Mouse (Mus musculus): ENCODE measurements around the gene Thumpd3. TPM values are rescaled to one million over a fixed set of nuclear protein-coding genes. Genes with fewer than 3 reads are reported as not detected.

The Thumpd3 gene
- polyA plus RNA-seq, 1 experiment from 2014 or later: 43.7 TPM

DNA sequence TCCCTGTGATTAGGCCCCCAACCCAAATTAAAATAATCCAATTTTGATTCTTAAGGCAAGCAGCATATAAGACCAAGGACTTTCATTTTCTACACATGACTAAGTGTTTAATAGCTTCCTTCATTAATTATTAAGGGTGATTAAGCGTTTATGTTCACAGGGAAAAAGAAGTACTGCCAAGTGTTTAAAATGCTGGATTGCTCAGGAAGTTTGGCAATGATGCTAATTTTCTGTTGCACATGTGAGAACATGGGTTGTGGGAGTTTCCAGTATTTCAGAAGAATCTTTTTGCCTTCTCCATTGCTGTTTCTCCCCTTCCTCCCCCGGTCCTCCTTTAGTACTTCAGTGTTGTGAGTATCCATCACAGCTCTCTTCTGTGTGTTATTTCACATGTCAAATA is 12.8 kb upstream of the Thumpd3 start:
- no peaks in the 10 kb centered on the region for H3K27me3 ChIP-seq (ENCODE audit: control insufficient read depth, insufficient read depth, low read depth, low read length)
- 76% methylated on average over 2 of the region's 2 CpGs for WGBS
- H3K9me3 ChIP-seq (ENCODE audit: control insufficient read depth, low read length): no peaks in the 10 kb centered on the region
- ATAC-seq (ENCODE audit: low read depth): no peak
- H3K4me2 ChIP-seq (ENCODE audit: low read depth, low read length): no peak overlapping the region
- H3K4me3 ChIP-seq (ENCODE audit: low read length): no peak overlapping the region
- peaks cover under 1% of the 10 kb centered on the region; the same call in 1 of the 2 replicates for H3K4me1 ChIP-seq (replicated peaks; ENCODE audit: control insufficient read depth, insufficient read depth, low read length)
- H3K27ac ChIP-seq (ENCODE audit: low read length): no peak overlapping the region
- no peaks in the 10 kb centered on the region for H3K36me3 ChIP-seq (ENCODE audit: control insufficient read depth, insufficient read depth, low read length)
- no peak overlapping the region for H3K9ac ChIP-seq (ENCODE audit: low read length)

GRCm38 (mm10) chr6:113034466-113034865 is 11.6 kb upstream of the Thumpd3 start:
- H3K9me3 ChIP-seq (ENCODE audit: control insufficient read depth, low read length): no peaks in the 10 kb centered on the region
- WGBS: 80% methylated on average over 6 of the region's 6 CpGs

GRCm38 (mm10) chr6:113036463-113037175 is 9.4 kb upstream of the Thumpd3 start:
- no peak overlapping the region for H3K27ac ChIP-seq (ENCODE audit: low read length)
- no peak overlapping the region for H3K4me3 ChIP-seq (ENCODE audit: low read length)
- peaks cover 5% of the 10 kb centered on the region for H3K4me1 ChIP-seq (replicated peaks; ENCODE audit: control insufficient read depth, insufficient read depth, low read length)
- no peaks in the 10 kb centered on the region for H3K9me3 ChIP-seq (ENCODE audit: control insufficient read depth, low read length)
- WGBS: 58% methylated on average over 4 of the region's 4 CpGs
- no peaks in the 10 kb centered on the region for H3K36me3 ChIP-seq (ENCODE audit: control insufficient read depth, insufficient read depth, low read length)
- H3K27me3 ChIP-seq (ENCODE audit: control insufficient read depth, insufficient read depth, low read depth, low read length): no peaks in the 10 kb centered on the region
- no peak overlapping the region for H3K9ac ChIP-seq (ENCODE audit: low read length)
- no peak overlapping the region for H3K4me2 ChIP-seq (ENCODE audit: low read depth, low read length)
- no peak for ATAC-seq (ENCODE audit: low read depth)

More at GRCm38 (mm10) chr6:113034466-113034865, 11.6 kb upstream of the Thumpd3 start:
- Histone ChIP-seq H3K36me3 (ENCODE audit: control insufficient read depth, insufficient read depth, low read length) (no peaks in the 10 kb centered on the region), H3K4me1 (replicated peaks; ENCODE audit: control insufficient read depth, insufficient read depth, low read length) (peaks cover 5% of the 10 kb centered on the region), H3K9ac (ENCODE audit: low read length) (no peak overlapping the region), H3K4me3 (ENCODE audit: low read length) (no peak overlapping the region), H3K27ac (ENCODE audit: low read length) (no peak overlapping the region), H3K27me3 (ENCODE audit: control insufficient read depth, insufficient read depth, low read depth, low read length) (no peaks in the 10 kb centered on the region), H3K4me2 (ENCODE audit: low read depth, low read length) (no peak overlapping the region)
- ATAC-seq (ENCODE audit: low read depth): no peak

DNA sequence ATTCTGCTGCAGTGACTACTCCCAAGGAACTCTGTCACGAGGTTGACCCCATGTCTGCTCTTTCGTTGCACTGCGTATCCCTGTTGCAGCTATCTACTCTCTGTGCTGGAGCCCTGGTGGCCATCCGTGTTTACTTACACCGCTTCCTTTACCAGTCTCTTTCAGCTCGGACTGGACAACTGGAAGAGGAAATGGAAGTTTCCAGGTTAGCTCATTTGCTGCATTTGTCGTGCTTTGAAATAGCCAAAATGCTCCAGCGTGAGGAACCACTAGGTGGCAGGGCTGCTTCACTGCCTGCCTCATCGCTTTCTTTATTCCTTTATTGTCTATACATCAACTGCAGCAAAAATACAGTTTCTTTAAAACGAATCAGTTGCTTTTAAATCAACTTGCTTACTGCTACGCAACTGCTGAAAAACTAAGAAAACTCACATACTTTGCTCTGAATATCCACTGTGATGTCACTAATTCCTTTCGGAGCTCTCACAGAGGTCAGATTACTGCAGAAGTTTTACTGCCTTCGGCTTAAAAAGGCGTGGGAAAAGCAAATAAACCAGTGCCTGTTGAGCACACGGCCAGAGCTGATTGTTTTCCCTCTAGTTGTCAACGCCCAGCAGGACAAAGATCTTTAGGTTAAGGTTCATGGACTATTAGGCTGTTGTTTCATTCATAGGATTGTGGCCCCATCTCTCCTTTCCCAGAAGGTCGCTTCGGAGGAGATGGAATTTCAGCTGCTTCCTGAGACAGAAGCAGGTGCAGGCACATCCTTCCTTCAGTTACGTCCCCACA is 7.9 kb upstream of the Thumpd3 start:
- Histone ChIP-seq H3K9ac (ENCODE audit: low read length) (peak overlapping the region; percentile 58), H3K4me2 (ENCODE audit: low read depth, low read length) (peak overlapping the region; percentile 61), H3K9me3 (ENCODE audit: control insufficient read depth, low read length) (no peaks in the 10 kb centered on the region), H3K27me3 (ENCODE audit: control insufficient read depth, insufficient read depth, low read depth, low read length) (no peaks in the 10 kb centered on the region), H3K4me3 (ENCODE audit: low read length) (peak overlapping the region; percentile 40), H3K36me3 (ENCODE audit: control insufficient read depth, insufficient read depth, low read length) (no peaks in the 10 kb centered on the region), H3K4me1 (replicated peaks; ENCODE audit: control insufficient read depth, insufficient read depth, low read length) (peaks cover 5% of the 10 kb centered on the region), H3K27ac (ENCODE audit: low read length) (peak overlapping the region; percentile 39)
- peak; percentile 69 for ATAC-seq (ENCODE audit: low read depth)
- 6% methylated on average over 19 of the region's 19 CpGs for WGBS

DNA sequence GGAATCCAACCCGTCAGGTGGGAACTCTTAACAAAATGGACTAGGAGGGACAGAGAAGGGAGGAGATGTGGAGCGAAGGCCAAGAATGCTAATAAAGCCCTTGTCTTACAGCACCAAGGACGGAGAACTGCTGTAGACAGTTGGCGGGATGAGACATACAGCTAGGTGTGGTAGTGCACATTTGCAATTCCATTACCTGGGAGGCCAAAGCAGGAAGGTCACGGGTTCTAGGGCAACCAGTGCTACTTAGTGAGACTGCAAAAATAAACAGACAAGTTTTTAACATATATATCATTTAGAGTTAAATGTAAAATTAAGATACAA is 7.3 kb upstream of the Thumpd3 start:
- peak overlapping the region; percentile 40 for H3K4me3 ChIP-seq (ENCODE audit: low read length)
- 29% methylated on average over 5 of the region's 5 CpGs for WGBS
- ATAC-seq (ENCODE audit: low read depth): no peak; the same call in 1 of the 2 replicates
- no peaks in the 10 kb centered on the region for H3K36me3 ChIP-seq (ENCODE audit: control insufficient read depth, insufficient read depth, low read length)
- H3K27ac ChIP-seq (ENCODE audit: low read length): peak overlapping the region; percentile 39
- H3K9me3 ChIP-seq (ENCODE audit: control insufficient read depth, low read length): no peaks in the 10 kb centered on the region
- peaks cover 5% of the 10 kb centered on the region for H3K4me1 ChIP-seq (replicated peaks; ENCODE audit: control insufficient read depth, insufficient read depth, low read length)
- H3K9ac ChIP-seq (ENCODE audit: low read length): peak overlapping the region; percentile 58
- peak overlapping the region; percentile 61 for H3K4me2 ChIP-seq (ENCODE audit: low read depth, low read length)
- no peaks in the 10 kb centered on the region for H3K27me3 ChIP-seq (ENCODE audit: control insufficient read depth, insufficient read depth, low read depth, low read length)

DNA sequence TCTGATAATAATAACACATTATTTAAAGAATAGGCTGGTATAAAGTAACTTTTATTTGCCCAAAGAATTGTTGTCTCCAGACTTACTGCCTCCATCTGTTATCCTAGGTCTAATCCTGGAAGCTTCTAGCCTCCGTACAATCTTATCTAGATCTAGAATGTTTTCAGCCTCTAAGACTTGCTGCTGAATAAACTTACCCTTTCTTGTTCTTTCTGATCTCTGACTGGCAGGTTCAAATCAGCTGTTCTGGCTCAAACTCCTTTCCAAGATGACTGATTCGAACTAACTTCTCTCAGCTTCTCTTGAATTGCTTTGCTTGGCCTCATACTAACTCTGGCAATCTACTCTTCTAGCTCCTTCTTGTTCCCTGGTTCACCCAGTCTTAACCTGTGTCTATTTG is 5.7 kb upstream of the Thumpd3 start:
- H3K36me3 ChIP-seq (ENCODE audit: control insufficient read depth, insufficient read depth, low read length): no peaks in the 10 kb centered on the region
- WGBS: 70% methylated on average over 2 of the region's 2 CpGs
- H3K4me3 ChIP-seq (ENCODE audit: low read length): no peak overlapping the region
- no peak overlapping the region for H3K4me2 ChIP-seq (ENCODE audit: low read depth, low read length)
- H3K9ac ChIP-seq (ENCODE audit: low read length): no peak overlapping the region
- no peak overlapping the region for H3K27ac ChIP-seq (ENCODE audit: low read length)
- no peak for ATAC-seq (ENCODE audit: low read depth)
- no peaks in the 10 kb centered on the region for H3K27me3 ChIP-seq (ENCODE audit: control insufficient read depth, insufficient read depth, low read depth, low read length)
- H3K9me3 ChIP-seq (ENCODE audit: control insufficient read depth, low read length): no peaks in the 10 kb centered on the region
- peaks cover 9% of the 10 kb centered on the region for H3K4me1 ChIP-seq (replicated peaks; ENCODE audit: control insufficient read depth, insufficient read depth, low read length)

DNA sequence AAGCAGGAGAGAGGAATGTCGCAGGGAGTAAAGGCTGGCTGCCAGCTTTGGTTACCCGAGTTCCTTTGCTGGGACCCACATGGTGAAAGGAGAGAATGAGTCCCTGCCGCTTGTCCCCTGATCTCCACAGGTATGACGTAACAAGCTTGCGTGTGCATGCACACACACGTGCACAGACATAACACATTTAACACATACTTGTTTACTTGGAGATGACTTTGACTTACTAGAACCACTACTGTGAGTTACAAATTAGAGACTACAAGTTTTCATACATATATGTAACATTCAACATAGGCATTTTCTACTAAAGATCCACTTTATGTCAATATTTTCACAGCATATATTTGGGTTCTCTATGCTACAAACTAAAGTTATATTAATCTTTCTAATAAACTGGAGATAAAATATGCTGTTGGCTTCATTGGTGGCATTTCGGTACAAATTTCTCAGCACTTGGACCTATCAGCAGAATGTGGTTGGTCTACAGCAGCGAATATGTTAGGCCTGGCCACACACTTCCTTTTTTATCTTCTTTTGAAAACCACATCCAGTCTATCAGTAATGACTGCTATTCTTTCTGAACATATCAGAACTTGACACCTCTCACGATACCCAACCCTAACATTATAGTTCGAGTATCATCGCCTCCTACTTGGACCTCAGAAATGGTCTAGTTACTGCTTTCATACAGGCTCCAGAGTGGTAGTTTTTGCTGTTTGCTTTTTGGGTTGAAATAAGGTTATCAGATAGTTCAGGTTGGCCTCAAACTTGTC is 4.6 kb upstream of the Thumpd3 start:
- H3K4me1 ChIP-seq (replicated peaks; ENCODE audit: control insufficient read depth, insufficient read depth, low read length): peaks cover 11% of the 10 kb centered on the region
- H3K9me3 ChIP-seq (ENCODE audit: control insufficient read depth, low read length): no peaks in the 10 kb centered on the region
- no peak overlapping the region for H3K9ac ChIP-seq (ENCODE audit: low read length)
- WGBS: 78% methylated on average over 11 of the region's 11 CpGs
- no peak overlapping the region for H3K27ac ChIP-seq (ENCODE audit: low read length)
- H3K4me3 ChIP-seq (ENCODE audit: low read length): no peak overlapping the region
- H3K36me3 ChIP-seq (ENCODE audit: control insufficient read depth, insufficient read depth, low read length): no peaks in the 10 kb centered on the region
- ATAC-seq (ENCODE audit: low read depth): no peak
- H3K4me2 ChIP-seq (ENCODE audit: low read depth, low read length): no peak overlapping the region
- no peaks in the 10 kb centered on the region for H3K27me3 ChIP-seq (ENCODE audit: control insufficient read depth, insufficient read depth, low read depth, low read length)

- ATAC-seq (ENCODE audit: low read depth): peak; percentile 45
- peak overlapping the region; percentile 96 for H3K27ac ChIP-seq (ENCODE audit: low read length)
Measured at GRCm38 (mm10) chr6:113045575-113045974, 450 bp upstream of the Thumpd3 start.

More at GRCm38 (mm10) chr6:113045575-113045974, 450 bp upstream of the Thumpd3 start:
- H3K4me2 ChIP-seq (ENCODE audit: low read depth, low read length): peak overlapping the region; percentile 83
- H3K9me3 ChIP-seq (ENCODE audit: control insufficient read depth, low read length): no peaks in the 10 kb centered on the region
- H3K4me1 ChIP-seq (replicated peaks; ENCODE audit: control insufficient read depth, insufficient read depth, low read length): peaks cover 12% of the 10 kb centered on the region
- H3K4me3 ChIP-seq (ENCODE audit: low read length): peak overlapping the region; percentile 82
- H3K36me3 ChIP-seq (ENCODE audit: control insufficient read depth, insufficient read depth, low read length): 0 out of 2 replicates have a peak, but pooled peaks cover 3% of the 10 kb centered on the region
- under 1% methylated on average over 11 of the region's 11 CpGs for WGBS
- peak overlapping the region; percentile 87 for H3K9ac ChIP-seq (ENCODE audit: low read length)
- no peaks in the 10 kb centered on the region for H3K27me3 ChIP-seq (ENCODE audit: control insufficient read depth, insufficient read depth, low read depth, low read length)
